Mouse (Mus musculus) MEL (cell line): ENCODE data around the gene Aph1c. TPM values are rescaled to one million over a fixed set of nuclear protein-coding genes. Genes with fewer than 3 reads are reported as not detected.
"Not testable (repeated sequence)": the region's sequence is repeated elsewhere in the genome, so short reads cannot be mapped to it uniquely, and the experiment has no call there.

Experiments used
- DNase-seq: peaks from one replicate; pipeline ENCODE4 v3.0.0; 2011; ENCODE audit warnings: low read depth, low spot score
- H3K27ac ChIP-seq: 2 replicates; pipeline ENCODE4 v1.5.1; 2012; ENCODE audit warnings: low read depth, mild to moderate bottlenecking, control low read depth, low read length, moderate library complexity; ENCODE audit not compliant: control insufficient read depth
- H3K27me3 ChIP-seq, 2 experiments: fragments of 150-350 bp in 1 of 2; sonication (generic) in 1 of 2; 2 replicates each; pipeline ENCODE4 v1.6.1; 2012; ENCODE audit warnings: low read length in 2 of 2, mild to moderate bottlenecking in 2 of 2, improper control_type of control experiment in 1 of 2, moderate library complexity in 1 of 2; ENCODE audit not compliant: insufficient read depth in 2 of 2, control insufficient read depth in 1 of 2
- H3K36me3 ChIP-seq, 2 experiments: 2 replicates each; pipeline ENCODE4 v1.6.1; 2012 to 2014; ENCODE audit warnings: low read length in 2 of 2, improper control_type of control experiment in 1 of 2, inconsistent platforms in 1 of 2, mild to moderate bottlenecking in 1 of 2; ENCODE audit not compliant: insufficient read depth in 2 of 2, control insufficient read depth in 1 of 2
- H3K4me1 ChIP-seq, 2 experiments: fragments of 150-350 bp in 1 of 2; sonication (generic) in 1 of 2; 2 replicates each; pipeline ENCODE4 v1.6.1; 2012; ENCODE audit warnings: low read length in 2 of 2, improper control_type of control experiment in 1 of 2, mild to moderate bottlenecking in 1 of 2; ENCODE audit not compliant: insufficient read depth in 2 of 2, control insufficient read depth in 1 of 2
- H3K4me3 ChIP-seq, 2 experiments: fragments of 150-350 bp in 1 of 2; sonication (generic) in 1 of 2; 2 replicates each; pipeline ENCODE4 v1.5.1; 2012; ENCODE audit warnings: low read depth in 2 of 2, low read length in 2 of 2, mild to moderate bottlenecking in 2 of 2, moderate library complexity in 2 of 2, control low read depth in 1 of 2, improper control_type of control experiment in 1 of 2; ENCODE audit not compliant: control insufficient read depth in 1 of 2, insufficient read depth in 1 of 2
- H3K79me2 ChIP-seq: 2 replicates; pipeline ENCODE4 v1.6.1; 2012; ENCODE audit warnings: mild to moderate bottlenecking, low read length, moderate library complexity; ENCODE audit not compliant: control insufficient read depth, poor library complexity, insufficient read depth
- H3K9ac ChIP-seq: 2 replicates; pipeline ENCODE4 v1.6.1; 2012; ENCODE audit warnings: low read depth, mild to moderate bottlenecking, control low read depth, low read length, moderate library complexity; ENCODE audit not compliant: control insufficient read depth, poor library complexity, severe bottlenecking
- H3K9me3 ChIP-seq: fragments of 150-350 bp; sonication (generic); replicated peaks from 2 replicates; pipeline ENCODE4 v1.6.1; 2012; ENCODE audit warnings: mild to moderate bottlenecking, low read length, improper control_type of control experiment, moderate library complexity; ENCODE audit not compliant: insufficient read depth
- ELF1 ChIP-seq: IDR thresholded peaks from 2 replicates; pipeline ENCODE4 v1.6.1; 2014; ENCODE audit warnings: low read depth, mild to moderate bottlenecking, inconsistent platforms, low read length, improper control_type of control experiment, moderate library complexity
- GATA1 ChIP-seq: IDR thresholded peaks from 2 replicates; pipeline ENCODE4 v1.6.1; 2011; ENCODE audit warnings: low read depth, low read length, improper control_type of control experiment
- HCFC1 ChIP-seq: IDR thresholded peaks from 2 replicates; pipeline ENCODE4 v1.6.1; 2012; ENCODE audit warnings: low read depth, mild to moderate bottlenecking, inconsistent platforms, low read length, improper control_type of control experiment, moderate library complexity
- KAT2A ChIP-seq: conservative IDR thresholded peaks from 2 replicates; pipeline ENCODE4 v1.6.1; 2012; ENCODE audit warnings: low read depth, low read length, improper control_type of control experiment, inconsistent platforms
- MAFK ChIP-seq: IDR thresholded peaks from 2 replicates; pipeline ENCODE4 v1.6.1; 2011; ENCODE audit warnings: low read depth, mild to moderate bottlenecking, low read length, improper control_type of control experiment, borderline replicate concordance
- MAX ChIP-seq: IDR thresholded peaks from 2 replicates; pipeline ENCODE4 v1.6.1; 2011; ENCODE audit warnings: low read length, improper control_type of control experiment
- NRF1 ChIP-seq: IDR thresholded peaks from 2 replicates; pipeline ENCODE4 v1.6.1; 2014; ENCODE audit warnings: low read depth, mild to moderate bottlenecking, inconsistent platforms, low read length, improper control_type of control experiment, moderate library complexity; ENCODE audit not compliant: poor library complexity, insufficient read depth, severe bottlenecking
- POLR2A ChIP-seq, 2 experiments: IDR thresholded peaks; 2 replicates each; pipeline ENCODE4 v1.6.1; 2011 to 2012; ENCODE audit warnings: low read length in 2 of 2, mild to moderate bottlenecking in 2 of 2, control low read depth in 1 of 2, improper control_type of control experiment in 1 of 2, low read depth in 1 of 2, moderate library complexity in 1 of 2; ENCODE audit not compliant: control insufficient read depth in 1 of 2, insufficient read depth in 1 of 2, poor library complexity in 1 of 2
- POLR2AphosphoS5 ChIP-seq: IDR thresholded peaks from 2 replicates; pipeline ENCODE4 v1.6.1; 2012; ENCODE audit warnings: low read depth, borderline replicate concordance, mild to moderate bottlenecking, inconsistent platforms, low read length, moderate library complexity, mixed read lengths
- RAD21 ChIP-seq: IDR thresholded peaks from 2 replicates; pipeline ENCODE4 v1.6.1; 2011; ENCODE audit warnings: mild to moderate bottlenecking, low read depth, low read length, improper control_type of control experiment
- USF1 ChIP-seq: IDR thresholded peaks from 2 replicates; pipeline ENCODE4 v1.6.1; 2014; ENCODE audit warnings: low read depth, mild to moderate bottlenecking, inconsistent platforms, low read length, improper control_type of control experiment, moderate library complexity
- USF2 ChIP-seq, 2 experiments: IDR thresholded peaks; 2 replicates each; pipeline ENCODE4 v1.6.1; 2011 to 2012; ENCODE audit warnings: improper control_type of control experiment in 2 of 2, low read length in 2 of 2, borderline replicate concordance in 1 of 2, inconsistent platforms in 1 of 2, low read depth in 1 of 2, mild to moderate bottlenecking in 1 of 2; ENCODE audit not compliant: insufficient read depth in 1 of 2
- ZKSCAN1 ChIP-seq: IDR thresholded peaks from 2 replicates; pipeline ENCODE4 v1.6.1; 2012; ENCODE audit warnings: low read depth, mild to moderate bottlenecking, inconsistent platforms, low read length, improper control_type of control experiment, moderate library complexity
- ZMIZ1 ChIP-seq: IDR thresholded peaks from 2 replicates; pipeline ENCODE4 v1.6.1; 2012; ENCODE audit warnings: low read depth, mild to moderate bottlenecking, inconsistent platforms, low read length, improper control_type of control experiment, moderate library complexity
- polyA plus RNA-seq, 2 experiments: library from polyadenylated mRNA; stranded (reverse) in 1 of 2; unstranded in 1 of 2; fragments of >175 nt in 1 of 2; fragments of >200 nt in 1 of 2; gene quantifications; 2 replicates each; pipeline versions ENCODE4 v1.2.1 to v1.2.4; 2012; ENCODE audit warnings: low replicate concordance in 2 of 2, low read depth in 1 of 2; ENCODE audit not compliant: insufficient read length in 2 of 2, insufficient read depth in 1 of 2, missing spikeins in 1 of 2
- total RNA-seq: library from RNA; depleted of rRNA; stranded (reverse); fragments of 300-350 nt; gene quantifications from 2 replicates; pipeline ENCODE4 v1.2.3, GENCODE M21; 2012

The Aph1c gene
- total and polyA plus RNA-seq, 3 experiments, result 0.23 to 0.39 TPM; not detected in 1

DNA sequence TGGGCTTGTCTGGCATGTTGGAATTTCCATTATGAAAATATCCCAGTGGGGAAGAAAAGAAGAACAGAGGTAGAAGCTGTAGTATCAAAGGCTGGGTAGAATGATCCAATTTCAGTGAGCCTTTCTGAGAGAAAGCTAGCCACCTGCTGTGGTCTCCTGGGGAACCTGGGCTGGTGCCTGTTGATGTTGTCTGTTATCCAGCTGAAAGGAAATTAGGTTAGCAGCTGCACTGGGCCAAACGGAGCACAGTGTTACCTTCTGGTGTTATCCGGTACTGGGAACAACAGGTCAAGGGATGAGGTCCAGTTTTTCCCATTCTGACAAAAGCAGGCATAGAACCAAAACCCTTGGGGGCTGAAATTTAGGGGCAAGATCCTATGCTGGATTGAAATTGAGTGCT lies 21.1 kb downstream of the Aph1c start:
- no peak overlapping the region for H3K27ac ChIP-seq
- no peaks in the 10 kb centered on the region for H3K9me3 ChIP-seq
- H3K79me2 ChIP-seq, result no peaks in the 10 kb centered on the region
- TF ChIP-seq RAD21, result no peak
- no peak for TF ChIP-seq USF2 (IDR thresholded peaks at IDR 0.05; ENCODE audit: borderline replicate concordance in 1 of 2, insufficient read depth in 1 of 2, low read depth in 1 of 2, low read length in 2 of 2)
- no peak for TF ChIP-seq HCFC1
- no peak for TF ChIP-seq KAT2A
- no peak for TF ChIP-seq MAFK
- no peak for TF ChIP-seq ELF1
- no peak for TF ChIP-seq ZKSCAN1
- no peak for TF ChIP-seq NRF1
- no peak for TF ChIP-seq POLR2AphosphoS5
- no peak for TF ChIP-seq USF1
- no peaks in the 10 kb centered on the region for H3K36me3 ChIP-seq
- H3K4me1 ChIP-seq, result no peaks in the 10 kb centered on the region
- no peak overlapping the region for H3K4me3 ChIP-seq
- peaks cover 4 to 34% of the 10 kb centered on the region in 2 experiments for H3K27me3 ChIP-seq
- DNase-seq, result no peak
- H3K9ac ChIP-seq, result no peak overlapping the region

DNA sequence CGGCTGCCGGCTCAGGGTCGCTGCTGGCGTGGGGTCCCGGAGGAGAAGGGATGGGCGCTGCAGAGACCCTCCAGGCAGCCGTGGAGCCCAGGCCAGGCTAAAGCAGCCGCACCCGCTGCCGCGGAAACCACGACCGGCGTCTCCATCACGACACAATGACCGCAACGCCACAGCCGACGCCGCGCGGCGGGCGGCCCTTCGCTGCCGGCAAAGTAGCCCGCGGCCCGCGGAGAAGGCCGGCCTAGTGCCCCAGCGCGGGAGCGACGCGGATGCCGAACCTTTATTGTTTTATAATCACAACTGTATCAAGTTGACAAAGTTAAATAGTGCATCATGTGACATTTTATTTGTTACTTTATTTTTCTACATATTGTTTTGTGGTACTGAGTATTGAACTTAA lies 28.6 kb downstream of the Aph1c start:
- not testable (repeated sequence) for H3K4me1 ChIP-seq, H3K36me3 ChIP-seq, DNase-seq, H3K27ac ChIP-seq, H3K27me3 ChIP-seq, H3K4me3 ChIP-seq, H3K9me3 ChIP-seq, H3K79me2 ChIP-seq, H3K9ac ChIP-seq

DNA sequence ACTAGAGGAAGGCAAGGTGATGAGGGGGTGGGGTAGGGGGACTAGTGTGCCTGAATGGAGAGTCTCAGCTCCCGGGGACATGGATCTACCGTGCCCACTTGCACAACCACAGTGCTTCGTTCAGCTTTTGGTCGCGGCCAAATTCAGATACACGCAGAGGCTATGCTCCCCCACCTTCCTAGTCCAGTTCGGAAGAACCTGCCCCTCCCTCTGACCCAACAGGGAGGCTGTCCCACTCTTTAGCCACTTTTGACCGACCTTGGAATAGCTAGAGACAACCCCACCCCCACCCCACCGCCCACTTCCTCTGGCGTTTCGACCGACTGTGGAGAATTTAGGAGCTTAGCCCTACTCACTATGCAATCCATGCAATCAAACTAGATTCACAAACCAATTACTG lies 32.6 kb downstream of the Aph1c start:
- Histone ChIP-seq H3K4me1 (no peaks in the 10 kb centered on the region), H3K79me2 (no peaks in the 10 kb centered on the region), H3K9ac (no peak overlapping the region), H3K4me3 (no peak overlapping the region), H3K9me3 (no peaks in the 10 kb centered on the region), H3K36me3 (no peaks in the 10 kb centered on the region), H3K27me3 (peaks cover 7 to 11% of the 10 kb centered on the region in 2 experiments), H3K27ac (no peak overlapping the region)
- no peak for DNase-seq
- TF ChIP-seq GATA1 (no peak), NRF1 (no peak), POLR2A (IDR thresholded peaks at IDR 0.05; ENCODE audit: control insufficient read depth in 1 of 2, insufficient read depth in 1 of 2, low read depth in 1 of 2, low read length in 2 of 2, poor library complexity in 1 of 2) (no peak), ZMIZ1 (no peak), MAX (no peak)
